Mouse (Mus musculus) CH12.LX (cell line): Measurements from ENCODE around the gene Hdhd3.

ENCODE experiments used
- CHD2 ChIP-seq: IDR thresholded peaks from 2 replicates; pipeline ENCODE4 v1.6.1; 2011; ENCODE audit warnings: low read length, improper control_type of control experiment
- CTCF ChIP-seq, 2 experiments: IDR thresholded peaks in 1 of 2; conservative IDR thresholded peaks in 1 of 2; 2 replicates each; pipeline ENCODE4 v1.5.1; 2011 to 2012; ENCODE audit warnings: low read depth in 2 of 2, low read length in 2 of 2, improper control_type of control experiment in 1 of 2, inconsistent platforms in 1 of 2, mild to moderate bottlenecking in 1 of 2, moderate library complexity in 1 of 2
- ELF1 ChIP-seq: IDR thresholded peaks from 2 replicates; pipeline ENCODE4 v1.6.1; 2014; ENCODE audit warnings: low read depth, mild to moderate bottlenecking, inconsistent platforms, low read length, improper control_type of control experiment
- EP300 ChIP-seq: IDR thresholded peaks from 2 replicates; pipeline ENCODE4 v1.6.1; 2011; ENCODE audit warnings: low read length, improper control_type of control experiment
- MEF2A ChIP-seq: IDR thresholded peaks from 2 replicates; pipeline ENCODE4 v1.6.1; 2014; ENCODE audit warnings: low read depth, mild to moderate bottlenecking, inconsistent platforms, low read length, improper control_type of control experiment, borderline replicate concordance
- POLR2A ChIP-seq: IDR thresholded peaks from 2 replicates; pipeline ENCODE4 v1.6.1; 2011; ENCODE audit warnings: low read depth, mild to moderate bottlenecking, improper control_type of control experiment, low read length
- USF1 ChIP-seq: IDR thresholded peaks from 2 replicates; pipeline ENCODE4 v1.6.1; 2014; ENCODE audit warnings: low read depth, mild to moderate bottlenecking, inconsistent platforms, low read length, improper control_type of control experiment
- ZC3H11A ChIP-seq: IDR thresholded peaks from 2 replicates; pipeline ENCODE4 v1.6.1; 2012; ENCODE audit warnings: low read depth, mild to moderate bottlenecking, inconsistent platforms, low read length, improper control_type of control experiment
- ZMIZ1 ChIP-seq: IDR thresholded peaks from 2 replicates; pipeline ENCODE4 v1.6.1; 2012; ENCODE audit warnings: low read depth, mild to moderate bottlenecking, inconsistent platforms, low read length, improper control_type of control experiment

GRCm38 (mm10) chr4:62509946-62510345, 6.7 kb upstream of the Hdhd3 start:
- TF ChIP-seq EP300 (no peak), CTCF (conservative IDR thresholded peaks at IDR 0.05 in 1 of 2, IDR thresholded peaks at IDR 0.05 in 1 of 2; ENCODE audit: low read depth in 2 of 2, low read length in 2 of 2) (no peak), POLR2A (no peak), ZMIZ1 (no peak), CHD2 (no peak), ZC3H11A (no peak), ELF1 (no peak), MEF2A (no peak), USF1 (no peak)
